Mouse (Mus musculus) granulocyte monocyte progenitor cell, adult 5-6 weeks (primary cell): ENCODE data around the gene Stkld1. TPM values are rescaled to one million over a fixed set of nuclear protein-coding genes. Genes with fewer than 3 reads are reported as not detected.

Source experiments
- ATAC-seq: replicated peaks from 2 replicates; pipeline ENCODE4 v1.8.0; 2016; ENCODE audit warnings: mild to moderate bottlenecking, moderate TSS enrichment, inconsistent platforms; ENCODE audit not compliant: poor library complexity, severe bottlenecking
- total RNA-seq, 2 experiments: library from RNA; stranded (forward) in 1 of 2; stranded (reverse) in 1 of 2; fragments of 200-712, 200-1000 nt in 1 of 2; fragments of >200 nt in 1 of 2; fragmentation: Nextera tagmentation in 1 of 2; gene quantifications; 2 replicates each; pipeline ENCODE4 v1.2.3; 2014 to 2017

Gene Stkld1
- total RNA-seq, 2 experiments from 2014 or later = 2.9 TPM; not detected in 1

DNA sequence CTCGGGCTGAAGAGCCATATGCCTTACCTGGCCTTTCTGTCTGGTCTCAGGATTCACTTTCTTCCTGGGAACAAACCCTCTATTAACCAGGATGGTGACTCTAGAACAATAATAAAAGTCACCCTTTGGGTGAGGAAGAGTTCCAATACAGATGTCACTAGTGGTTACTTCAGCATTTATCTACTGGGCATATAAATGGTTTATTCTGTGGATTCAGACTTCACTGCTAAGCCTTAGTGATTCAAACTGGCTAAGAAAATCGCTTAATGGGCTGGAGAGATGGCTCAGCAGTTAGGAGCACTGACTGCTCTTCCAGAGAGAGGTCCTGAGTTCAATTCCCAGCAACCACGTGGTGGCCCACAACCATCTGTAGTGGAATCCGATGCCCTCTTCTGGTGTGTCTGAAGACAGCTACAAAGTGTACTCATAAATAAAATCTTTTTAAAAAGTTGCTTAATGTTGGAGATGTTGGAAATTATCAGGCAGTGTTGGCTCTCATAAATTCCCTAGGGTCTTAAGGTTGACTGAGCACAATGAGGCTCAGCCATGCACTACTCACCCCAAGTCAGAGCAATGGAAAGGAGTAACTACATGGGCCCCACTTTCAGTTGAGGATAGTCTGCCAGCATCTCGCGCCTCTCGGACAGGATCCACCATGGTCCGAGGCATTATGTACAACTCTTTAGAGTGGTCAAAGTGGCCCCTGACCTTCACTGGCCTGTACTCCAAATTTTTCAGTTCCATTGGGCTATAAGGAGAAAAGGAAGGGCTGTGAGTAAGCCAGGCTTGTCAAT is 19.5 kb upstream of the Stkld1 start:
- no peak for ATAC-seq

DNA sequence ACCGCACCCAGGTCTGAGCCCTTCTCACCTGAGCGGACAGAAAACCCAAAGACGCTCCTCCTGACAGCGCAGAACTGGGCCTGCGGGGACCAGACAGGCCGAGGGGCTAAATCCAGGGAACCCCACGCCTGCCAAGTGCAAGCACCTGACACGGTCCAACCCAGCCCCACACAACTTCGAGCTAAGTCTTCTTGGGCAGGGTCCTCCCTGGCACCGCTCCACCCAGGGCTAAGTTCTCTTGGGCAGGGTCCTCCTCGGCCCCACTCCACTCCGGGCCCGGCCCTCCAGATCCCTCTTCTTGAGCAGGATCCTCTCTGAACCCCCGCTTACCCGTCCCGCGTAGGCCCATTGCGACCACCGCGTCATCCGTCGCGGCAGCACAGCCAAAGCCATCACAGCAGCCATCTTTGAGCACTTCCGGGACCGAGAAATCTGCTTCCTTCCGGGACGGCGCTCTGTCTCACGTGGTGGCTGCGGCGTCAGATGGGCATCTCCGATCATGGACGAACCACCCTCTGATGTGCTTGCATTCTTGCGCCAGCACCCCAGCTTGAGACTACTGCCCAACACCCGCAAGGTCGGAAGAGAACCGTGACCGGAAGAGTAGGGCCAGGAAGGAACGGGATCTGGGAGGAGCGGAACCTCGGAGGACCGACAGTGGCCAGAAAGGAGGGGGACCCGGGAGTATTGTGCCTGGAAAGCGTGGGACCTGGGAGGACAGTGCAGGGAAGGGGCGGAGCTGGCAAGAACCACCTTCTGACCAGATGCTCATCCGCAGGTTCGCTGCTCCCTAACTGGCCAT is 17.7 kb upstream of the Stkld1 start, which contains the start of the genes Surf2 and Surf1:
Gene Surf2, plus strand, starts transcription at position 441 of the 802 bp plus-strand sequence.
Gene Surf1, minus strand, starts transcription at position 604 of the 802 bp plus-strand sequence.
- peak; percentile 81 for ATAC-seq

DNA sequence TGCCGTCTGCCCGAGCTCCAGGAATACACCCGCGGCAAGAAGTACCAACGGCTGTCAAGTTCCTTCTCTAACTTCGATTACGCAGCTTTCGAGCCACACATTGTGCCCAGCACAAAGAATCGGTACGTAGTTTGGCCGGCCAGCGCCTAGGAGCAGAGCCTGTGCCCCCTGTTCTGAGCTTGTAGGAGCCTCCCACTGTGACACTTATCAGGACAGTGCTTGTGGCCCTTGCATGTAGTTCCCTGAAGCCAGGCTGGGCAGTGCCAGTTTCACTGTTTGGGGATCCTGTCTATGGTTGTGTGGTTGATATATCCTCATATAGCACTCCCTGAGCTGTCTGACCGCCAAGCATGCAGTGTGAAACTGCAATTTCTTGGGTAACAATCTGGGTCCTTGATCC is 17.1 kb upstream of the Stkld1 start:
- ATAC-seq = peak; percentile 8

DNA sequence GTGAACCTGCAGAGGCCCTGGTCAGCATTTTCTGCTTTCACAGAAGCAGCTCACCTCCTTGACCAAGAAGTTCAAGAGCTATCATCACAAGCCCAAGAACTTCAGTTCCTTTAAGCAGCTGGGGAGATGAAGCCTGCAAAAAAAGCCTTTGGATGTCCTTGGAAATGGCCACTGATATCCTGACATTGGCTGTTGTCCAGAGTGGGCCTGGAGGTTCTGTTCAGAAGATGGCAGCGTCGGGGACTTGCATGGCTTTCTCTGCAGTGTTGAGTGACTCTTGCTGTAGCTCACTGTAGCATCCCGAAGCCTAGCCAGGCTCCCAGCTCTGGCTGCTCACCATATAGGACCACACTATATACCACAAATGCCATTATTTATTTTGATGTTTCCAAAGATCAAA is 14.2 kb upstream of the Stkld1 start:
- ATAC-seq = no peak

DNA sequence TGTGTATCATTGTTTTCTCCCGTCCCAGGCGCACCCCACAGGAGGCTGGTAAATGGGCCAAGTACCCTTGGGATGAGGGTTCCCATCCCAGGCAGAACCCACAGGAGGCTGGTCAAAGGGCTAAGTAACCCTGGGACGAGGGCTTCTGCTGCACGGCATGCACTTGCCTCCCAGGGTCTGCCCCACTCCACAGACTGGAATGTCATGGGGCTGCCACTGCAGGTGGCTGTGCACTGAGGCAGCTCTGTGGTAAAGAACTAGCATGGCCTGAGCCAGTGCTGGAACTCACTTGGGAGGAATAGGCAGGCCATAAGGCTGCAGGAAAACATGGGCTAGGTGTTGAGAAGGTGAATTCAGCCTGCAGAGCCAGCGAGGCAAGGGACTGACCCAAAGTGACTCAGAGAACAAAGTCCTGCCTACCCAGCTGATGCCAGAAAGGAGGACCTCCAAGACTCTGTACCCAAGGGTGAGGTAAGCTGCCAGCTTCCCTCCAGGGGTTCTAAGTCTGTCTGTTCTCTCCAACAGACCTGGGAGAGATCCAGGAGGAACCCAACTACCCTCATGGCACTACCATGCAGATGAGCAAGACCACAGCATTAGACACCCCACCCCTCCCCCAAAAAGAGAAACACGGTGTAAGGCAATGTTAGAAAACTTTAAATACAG is 13.5 kb upstream of the Stkld1 start:
- ATAC-seq = no peak

DNA sequence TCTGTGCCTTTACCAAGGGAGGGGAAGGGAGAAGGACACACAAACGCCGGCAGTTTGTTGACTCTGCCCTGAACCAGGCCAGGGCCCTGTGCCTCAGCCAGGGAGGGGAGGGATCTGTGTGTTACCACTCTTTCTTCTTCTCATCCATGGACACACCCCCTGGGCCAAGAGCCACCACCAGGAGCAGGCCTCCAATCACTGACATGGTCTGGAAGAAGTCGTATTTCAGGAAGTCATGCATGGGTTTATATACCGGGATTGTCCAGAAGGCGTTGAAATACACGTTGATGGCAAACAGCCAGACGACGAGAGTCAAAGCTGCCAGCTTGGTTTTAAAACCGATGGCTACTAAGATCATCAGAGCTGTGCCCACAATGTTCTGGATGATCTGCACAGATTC is 12.1 kb upstream of the Stkld1 start:
- ATAC-seq = no peak

DNA sequence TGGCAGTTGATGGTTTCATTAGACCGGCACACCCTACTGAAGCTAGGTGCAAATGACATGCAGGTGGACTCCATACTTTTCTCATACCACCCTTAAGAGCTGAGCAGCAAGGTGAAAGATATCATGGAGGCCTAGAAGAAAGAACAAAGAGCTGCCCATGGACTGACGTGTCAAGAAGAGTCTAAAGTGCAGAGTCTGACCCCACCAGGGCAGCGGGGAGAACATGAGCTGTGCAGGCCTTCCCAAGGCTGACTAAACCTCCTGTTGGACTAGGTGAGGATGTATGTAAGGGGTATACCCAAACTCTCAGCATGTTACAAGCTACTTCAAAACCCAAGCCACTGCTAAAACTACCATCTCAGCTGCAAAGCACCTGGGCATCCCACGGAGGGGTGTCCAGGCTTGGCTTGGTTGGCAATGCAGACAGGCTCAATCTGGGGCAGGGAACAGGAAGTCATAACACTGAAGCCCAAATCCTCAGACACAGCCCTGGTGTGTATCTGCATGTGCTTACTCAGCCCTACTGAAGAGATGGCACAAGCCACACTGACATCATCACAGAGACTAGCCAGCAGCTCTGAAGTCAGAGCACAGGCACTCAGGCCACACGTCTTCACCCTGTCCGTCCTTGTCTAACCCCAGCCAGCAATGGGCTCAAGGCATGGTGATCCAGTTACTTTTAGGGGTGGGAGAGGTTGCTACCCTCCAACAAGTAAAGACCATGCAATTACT is 5.9 kb upstream of the Stkld1 start:
- no peak for ATAC-seq

DNA sequence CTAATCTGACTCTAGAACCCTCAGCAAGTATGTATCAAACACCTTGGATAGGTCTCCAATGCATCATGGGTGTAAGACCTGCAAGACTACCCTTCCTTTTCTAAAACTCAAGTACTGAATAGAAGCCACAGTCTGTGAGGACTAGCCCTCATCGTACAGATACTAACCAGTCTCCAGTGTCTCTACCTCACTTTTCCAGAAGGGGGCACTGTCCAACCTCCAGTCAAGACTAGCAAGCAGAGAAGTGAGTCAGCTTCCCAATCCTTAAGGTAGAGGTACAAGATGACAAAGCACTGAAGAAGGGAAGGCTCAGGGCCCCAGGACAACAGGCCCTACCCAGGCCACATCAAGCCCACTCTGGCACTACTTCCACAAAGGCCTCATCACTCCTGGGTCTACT is 3.5 kb upstream of the Stkld1 start:
- peak; percentile 20 for ATAC-seq

DNA sequence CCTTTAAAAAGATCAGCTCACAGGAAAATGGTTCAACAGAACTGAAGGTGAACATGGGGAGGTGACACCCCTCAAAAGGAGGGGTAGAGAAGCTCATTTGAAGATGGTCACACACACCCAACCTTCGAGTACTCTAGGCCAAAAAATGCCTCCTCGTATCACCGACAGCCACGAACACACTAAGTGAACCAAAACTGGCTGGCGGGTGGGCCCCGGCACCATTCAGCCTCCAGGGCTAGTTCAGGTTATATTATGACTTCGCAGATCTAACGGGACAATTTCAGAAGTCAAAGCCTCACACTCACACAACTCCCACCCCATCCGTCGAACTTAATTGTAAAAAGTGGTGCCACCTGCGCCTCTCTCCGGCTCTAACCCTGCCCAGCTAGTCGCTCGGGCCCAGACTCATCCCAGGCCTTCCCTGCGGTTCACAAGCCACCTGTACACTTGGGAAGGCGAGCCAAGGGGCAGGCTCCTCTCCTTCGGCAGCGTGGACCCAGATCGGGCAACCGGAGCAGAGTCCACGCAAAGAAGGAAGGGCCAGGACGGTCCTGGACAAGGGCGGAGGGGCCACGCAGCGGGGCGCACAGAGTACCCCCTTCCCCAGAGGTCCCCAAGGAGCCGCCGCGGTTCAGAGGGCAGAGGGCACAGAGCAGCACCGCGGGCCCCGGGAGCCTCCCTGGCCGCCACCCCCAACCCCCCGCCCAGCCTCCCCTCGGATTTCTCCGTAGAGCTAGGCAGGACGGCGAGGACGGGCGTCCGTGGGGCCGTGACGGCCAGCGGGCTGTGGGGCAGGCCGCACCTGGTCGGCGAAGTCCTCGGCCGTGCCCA is 1.2 kb upstream of the Stkld1 start:
- no peak for ATAC-seq

DNA sequence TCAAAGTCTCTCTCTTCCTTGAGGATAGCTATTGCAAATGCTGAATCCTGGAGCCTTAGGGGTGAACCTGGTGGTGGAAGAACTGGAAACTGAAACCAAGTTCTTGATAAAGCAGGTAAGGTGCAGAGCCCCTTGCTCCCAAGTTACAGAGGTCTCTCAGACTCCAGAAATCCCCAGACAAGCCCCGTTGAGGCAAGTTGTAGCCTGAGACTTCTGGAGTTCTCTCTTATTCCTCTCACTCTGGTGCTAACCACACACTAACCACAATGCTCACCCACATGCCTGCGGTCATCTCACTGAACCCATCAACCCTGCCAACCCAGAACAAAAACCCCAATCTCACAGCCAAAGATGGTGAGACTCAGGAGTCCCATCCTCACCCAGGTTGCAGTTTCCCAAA is 1.4 kb downstream of the Stkld1 start:
- ATAC-seq = no peak

DNA sequence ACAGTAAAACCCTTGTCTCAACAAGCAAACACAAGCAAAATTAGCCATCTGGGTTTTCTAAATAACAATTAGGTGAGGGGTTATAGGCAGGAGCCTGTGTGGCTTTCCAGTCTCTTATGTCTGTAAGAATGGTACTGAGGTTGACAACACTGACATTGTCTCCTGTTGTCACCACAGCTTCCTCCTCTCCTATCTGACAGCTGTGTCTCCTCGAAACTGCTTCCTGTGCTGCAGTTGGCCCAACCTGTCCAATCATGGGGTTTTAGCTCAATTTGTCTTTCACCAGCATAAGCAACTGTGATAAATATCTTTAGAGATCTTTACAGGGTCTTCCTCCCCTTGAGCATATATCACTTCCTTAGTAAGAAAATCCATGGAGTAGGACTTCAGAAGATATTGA is 2.6 kb downstream of the Stkld1 start:
- no peak for ATAC-seq

DNA sequence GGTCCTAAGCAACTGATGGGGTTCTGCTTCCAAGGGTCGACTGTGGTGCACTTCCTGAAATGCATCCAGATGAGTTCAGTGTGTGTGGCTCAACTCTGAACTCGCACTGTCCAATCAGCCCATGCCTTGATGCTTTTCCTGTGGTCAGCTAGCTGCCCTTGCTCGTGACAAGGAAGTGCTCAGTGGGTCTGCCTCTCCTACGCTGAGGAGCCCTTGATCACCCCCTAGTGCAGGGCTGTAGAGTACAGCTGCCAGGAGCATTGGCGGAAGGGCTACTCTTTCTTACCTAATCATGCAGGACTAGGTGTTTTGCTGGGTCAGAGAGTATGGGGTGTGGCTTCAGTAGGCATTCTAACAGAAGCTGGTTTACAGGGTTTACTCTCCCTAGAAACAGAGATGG is 7.7 kb downstream of the Stkld1 start:
- peak; percentile 98 for ATAC-seq

DNA sequence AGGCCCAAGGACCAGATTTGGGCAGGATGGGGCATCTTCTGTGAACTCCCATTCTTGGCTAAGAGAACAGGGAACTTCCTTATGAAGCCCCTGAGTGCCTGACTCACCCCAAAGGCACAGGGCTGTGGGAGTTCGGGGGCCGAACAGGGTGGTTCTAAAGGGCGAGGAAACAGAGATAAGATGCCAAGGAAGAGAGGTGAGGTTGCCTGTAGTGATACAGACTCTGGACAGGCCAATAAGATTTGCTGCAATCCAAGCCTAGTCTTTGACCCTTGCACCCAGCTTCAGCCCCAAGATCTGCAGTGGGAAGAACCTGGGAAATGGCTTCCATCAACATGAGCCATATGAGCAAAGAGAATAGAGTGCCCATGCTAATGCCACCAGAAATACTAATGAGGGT is 9.4 kb downstream of the Stkld1 start:
- no peak for ATAC-seq

DNA sequence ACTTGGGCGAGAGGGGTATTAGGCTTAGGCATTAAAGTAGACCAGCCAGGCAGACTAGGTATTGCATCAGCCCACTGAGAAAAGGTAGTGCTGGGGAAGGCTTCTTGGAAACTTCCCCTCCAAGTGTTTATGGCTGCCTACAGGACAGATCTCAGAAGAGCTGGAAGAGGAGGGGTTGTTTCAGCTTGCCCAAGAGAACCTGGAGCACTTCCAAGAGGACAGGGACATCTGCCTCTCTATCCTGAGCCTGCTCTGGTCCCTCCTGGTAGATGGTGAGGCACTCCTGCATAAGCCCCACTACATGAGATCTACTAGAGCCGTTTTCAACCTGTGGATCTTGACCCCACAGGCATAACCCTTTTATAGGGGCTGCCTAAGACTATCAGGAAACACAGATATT is 16.6 kb downstream of the Stkld1 start:
- ATAC-seq = no peak

DNA sequence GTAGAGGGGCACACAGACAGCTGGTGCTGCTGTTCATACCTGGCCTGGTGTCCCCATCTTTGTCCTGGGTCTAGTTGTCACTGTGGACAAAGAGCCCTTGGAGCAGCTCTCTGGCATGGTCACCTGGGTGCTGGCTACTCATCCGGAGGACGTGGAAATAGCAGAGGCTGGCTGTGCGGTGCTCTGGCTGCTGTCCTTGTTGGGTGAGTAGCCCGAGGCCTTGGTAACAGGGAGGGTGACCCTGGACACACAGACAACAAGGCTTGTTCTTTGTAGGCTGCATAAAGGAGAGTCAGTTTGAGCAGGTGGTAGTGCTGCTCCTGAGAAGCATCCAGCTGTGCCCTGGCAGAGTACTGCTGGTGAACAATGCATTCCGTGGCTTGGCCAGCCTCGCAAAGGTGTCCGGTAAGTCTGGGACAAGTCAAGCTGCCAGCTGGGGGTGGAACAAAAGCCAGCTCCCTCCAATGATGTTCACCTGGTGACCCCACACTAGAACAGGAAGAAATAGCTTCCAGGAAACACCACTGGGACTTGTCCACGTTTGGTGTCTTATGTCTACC is 17.6 kb downstream of the Stkld1 start:
- no peak for ATAC-seq

DNA sequence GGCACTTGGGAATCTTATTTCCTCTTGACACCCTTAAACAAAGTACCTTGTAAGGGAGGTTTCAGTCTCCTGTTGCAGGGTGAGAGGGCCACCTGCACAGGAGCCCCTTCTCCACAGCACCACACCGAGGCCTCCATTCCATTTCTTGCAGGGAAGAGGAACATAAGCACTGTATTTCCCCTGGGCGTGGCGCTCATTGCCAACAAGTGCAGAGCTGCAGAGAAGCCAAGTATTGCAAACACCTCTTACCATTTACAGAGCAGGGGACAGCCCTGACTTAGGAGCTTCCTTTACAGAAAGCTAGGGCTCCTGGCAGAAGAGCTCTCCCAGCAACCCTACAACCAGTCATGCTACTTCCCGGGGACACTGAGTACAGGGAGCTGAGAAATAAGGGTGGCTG is 18.3 kb downstream of the Stkld1 start:
- no peak for ATAC-seq

DNA sequence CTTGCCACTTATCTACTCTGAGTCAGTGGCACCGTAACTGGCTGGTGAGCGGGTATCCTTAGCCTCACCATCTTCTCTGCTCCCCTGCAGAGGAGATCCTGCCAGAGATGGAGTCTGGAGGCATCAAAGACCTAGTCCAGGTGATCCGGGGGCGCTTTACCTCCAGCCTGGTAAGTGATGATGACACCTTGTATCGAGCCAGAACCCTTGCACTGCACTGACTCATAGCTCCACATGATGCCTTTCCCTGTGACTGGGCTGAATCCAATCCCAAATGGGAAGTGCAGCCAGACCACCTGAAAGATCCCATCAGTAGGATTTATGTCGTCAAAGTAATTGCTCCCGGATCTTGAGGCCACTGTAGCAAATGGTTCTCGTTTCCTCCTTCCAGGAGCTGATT is 19.0 kb downstream of the Stkld1 start:
- ATAC-seq = no peak

DNA sequence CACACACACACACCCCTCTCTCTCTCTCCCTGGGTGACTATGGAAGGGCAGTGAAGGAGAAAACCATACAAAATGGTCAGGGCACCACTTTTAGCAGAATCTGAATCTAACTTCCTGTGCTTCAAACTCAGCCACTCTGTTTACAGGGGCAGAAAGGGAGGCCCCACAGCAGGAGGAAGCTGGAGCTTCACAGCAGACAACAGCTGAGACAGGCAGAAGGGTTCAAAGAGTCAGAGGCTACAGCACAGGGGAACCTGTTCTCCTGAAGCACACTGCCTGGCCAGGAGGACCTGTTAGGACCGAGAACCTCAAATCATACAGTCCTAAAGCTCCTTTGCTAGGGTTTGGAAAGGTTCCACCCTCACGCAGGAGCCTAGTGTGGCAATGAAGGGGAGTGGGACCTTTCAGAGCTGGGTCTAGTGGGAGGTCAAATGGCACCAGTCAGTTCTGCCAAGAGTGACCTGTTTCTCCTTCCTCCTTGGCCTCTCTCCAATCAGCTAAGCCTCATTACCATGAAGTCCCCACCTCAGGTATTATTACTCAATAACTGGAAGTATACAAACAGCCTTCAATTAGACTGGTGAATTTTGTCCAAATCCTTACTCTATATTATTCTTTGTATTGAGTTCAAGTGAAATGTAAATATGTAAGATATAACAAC is 21.0 kb downstream of the Stkld1 start:
- ATAC-seq = no peak
